Mouse (Mus musculus): ENCODE measurements around the gene Plpp6. TPM values are rescaled to one million over a fixed set of nuclear protein-coding genes. Genes with fewer than 3 reads are reported as not detected.

The Plpp6 gene
- polyA plus RNA-seq, 1 experiment = 15.9 TPM

- no peak overlapping the region for H3K4me3 ChIP-seq (replicated peaks; ENCODE audit: extremely low read depth, low read depth, low read length)
- no peak for DNase-seq
- peaks cover 17% of the 10 kb centered on the region for H3K4me1 ChIP-seq (ENCODE audit: control insufficient read depth, insufficient read depth, low read length)
- TF ChIP-seq POLR2A (IDR thresholded peaks at IDR 0.05; ENCODE audit: borderline replicate concordance, extremely low read depth, low read depth, low read length) = no peak
- no peak for TF ChIP-seq CTCF (IDR thresholded peaks at IDR 0.05; ENCODE audit: insufficient read depth, low read length)
- WGBS = 89% methylated on average over 5 of the region's 5 CpGs
Observed at GRCm38 (mm10) chr19:28969231-28969630, 5.5 kb downstream of the Plpp6 start.

GRCm38 (mm10) chr19:28970251-28970650 lies 6.5 kb downstream of the Plpp6 start:
- WGBS = 39% methylated on average over 11 of the region's 11 CpGs
- peaks cover 12% of the 10 kb centered on the region for H3K4me1 ChIP-seq (ENCODE audit: control insufficient read depth, insufficient read depth, low read length)

GRCm38 (mm10) chr19:28974862-28975611 lies 11.3 kb downstream of the Plpp6 start:
- peaks cover 5% of the 10 kb centered on the region; the same call in 1 of the 2 replicates for H3K4me1 ChIP-seq (ENCODE audit: control insufficient read depth, insufficient read depth, low read length)
- no peak for TF ChIP-seq POLR2A (IDR thresholded peaks at IDR 0.05; ENCODE audit: borderline replicate concordance, extremely low read depth, low read depth, low read length)
- peak; percentile 85 for TF ChIP-seq CTCF (IDR thresholded peaks at IDR 0.05; ENCODE audit: insufficient read depth, low read length)
- peak; percentile 83 for DNase-seq
- 17% methylated on average over 35 of the region's 35 CpGs for WGBS
- H3K4me3 ChIP-seq (replicated peaks; ENCODE audit: extremely low read depth, low read depth, low read length) = peak overlapping the region; percentile 60

More at GRCm38 (mm10) chr19:28970251-28970650, 6.5 kb downstream of the Plpp6 start:
- H3K4me3 ChIP-seq (replicated peaks; ENCODE audit: extremely low read depth, low read depth, low read length) = no peak overlapping the region
- DNase-seq = no peak
- no peak for TF ChIP-seq POLR2A (IDR thresholded peaks at IDR 0.05; ENCODE audit: borderline replicate concordance, extremely low read depth, low read depth, low read length)
- no peak for TF ChIP-seq CTCF (IDR thresholded peaks at IDR 0.05; ENCODE audit: insufficient read depth, low read length)

- 63% methylated on average over 7 of the region's 7 CpGs for WGBS
- no peak overlapping the region for H3K4me3 ChIP-seq (replicated peaks; ENCODE audit: extremely low read depth, low read depth, low read length)
- no peaks in the 10 kb centered on the region for H3K4me1 ChIP-seq (ENCODE audit: control insufficient read depth, insufficient read depth, low read length)
- no peak for TF ChIP-seq CTCF (IDR thresholded peaks at IDR 0.05; ENCODE audit: insufficient read depth, low read length)
- no peak for TF ChIP-seq POLR2A (IDR thresholded peaks at IDR 0.05; ENCODE audit: borderline replicate concordance, extremely low read depth, low read depth, low read length)
- DNase-seq = no peak
Observed at GRCm38 (mm10) chr19:28982617-28983016, 18.9 kb downstream of the Plpp6 start.

GRCm38 (mm10) chr19:28989515-28989914 lies 25.8 kb downstream of the Plpp6 start:
- peak overlapping the region; percentile 45 for H3K4me3 ChIP-seq (replicated peaks; ENCODE audit: extremely low read depth, low read depth, low read length)
- WGBS = 49% methylated on average over 8 of the region's 8 CpGs
- no peak for DNase-seq
- peaks cover 7% of the 10 kb centered on the region for H3K4me1 ChIP-seq (ENCODE audit: control insufficient read depth, insufficient read depth, low read length)
- TF ChIP-seq CTCF (IDR thresholded peaks at IDR 0.05; ENCODE audit: insufficient read depth, low read length) (no peak), POLR2A (IDR thresholded peaks at IDR 0.05; ENCODE audit: borderline replicate concordance, extremely low read depth, low read depth, low read length) (no peak)

GRCm38 (mm10) chr19:28990194-28990589 lies 26.4 kb downstream of the Plpp6 start, which contains the start of gene Cdc37l1:
Gene Cdc37l1, plus strand, starts transcription at chr19:28990352.
- H3K4me3 ChIP-seq (replicated peaks; ENCODE audit: extremely low read depth, low read depth, low read length) = peak within 1 kb of the TSS; percentile 45
- DNase-seq = peak; percentile 99
- WGBS = under 1% methylated on average over 37 of the region's 37 CpGs
- peaks cover 10% of the 10 kb centered on the region for H3K4me1 ChIP-seq (ENCODE audit: control insufficient read depth, insufficient read depth, low read length)
- TF ChIP-seq CTCF (IDR thresholded peaks at IDR 0.05; ENCODE audit: insufficient read depth, low read length) (no peak), POLR2A (IDR thresholded peaks at IDR 0.05; ENCODE audit: borderline replicate concordance, extremely low read depth, low read depth, low read length) (peak; percentile 78; the same call in 1 of the 2 replicates)

GRCm38 (mm10) chr19:28990590-28991221 lies 27.0 kb downstream of the Plpp6 start:
- no peak for DNase-seq
- TF ChIP-seq POLR2A (IDR thresholded peaks at IDR 0.05; ENCODE audit: borderline replicate concordance, extremely low read depth, low read depth, low read length) = no peak; the same call in 1 of the 2 replicates
- no peak for TF ChIP-seq CTCF (IDR thresholded peaks at IDR 0.05; ENCODE audit: insufficient read depth, low read length)
- Histone ChIP-seq H3K4me1 (ENCODE audit: control insufficient read depth, insufficient read depth, low read length) (peaks cover 10% of the 10 kb centered on the region), H3K4me3 (replicated peaks; ENCODE audit: extremely low read depth, low read depth, low read length) (peak overlapping the region; percentile 45)
- under 1% methylated on average over 41 of the region's 41 CpGs for WGBS

- Histone ChIP-seq H3K4me3 (replicated peaks; ENCODE audit: extremely low read depth, low read depth, low read length) (no peak overlapping the region), H3K4me1 (ENCODE audit: control insufficient read depth, insufficient read depth, low read length) (peaks cover 10% of the 10 kb centered on the region)
- TF ChIP-seq POLR2A (IDR thresholded peaks at IDR 0.05; ENCODE audit: borderline replicate concordance, extremely low read depth, low read depth, low read length) (no peak), CTCF (IDR thresholded peaks at IDR 0.05; ENCODE audit: insufficient read depth, low read length) (no peak)
- no peak for DNase-seq
- 64% methylated on average over 5 of the region's 5 CpGs for WGBS
Observed at GRCm38 (mm10) chr19:28991391-28991790, 27.6 kb downstream of the Plpp6 start.

GRCm38 (mm10) chr19:28994870-28995269 lies 31.1 kb downstream of the Plpp6 start:
- Histone ChIP-seq H3K4me1 (ENCODE audit: control insufficient read depth, insufficient read depth, low read length) (peaks cover 2% of the 10 kb centered on the region; the same call in 1 of the 2 replicates), H3K4me3 (replicated peaks; ENCODE audit: extremely low read depth, low read depth, low read length) (no peak overlapping the region)
- 69% methylated on average over 7 of the region's 7 CpGs for WGBS
- TF ChIP-seq CTCF (IDR thresholded peaks at IDR 0.05; ENCODE audit: insufficient read depth, low read length) (no peak), POLR2A (IDR thresholded peaks at IDR 0.05; ENCODE audit: borderline replicate concordance, extremely low read depth, low read depth, low read length) (no peak)
- no peak for DNase-seq
